Mouse (Mus musculus): Measurements from ENCODE around the gene Tgm2. TPM values are rescaled to one million over a fixed set of nuclear protein-coding genes. Genes with fewer than 3 reads are reported as not detected.

Gene Tgm2
- polyA plus RNA-seq (2014; fragmentation: Nextera tagmentation; extraction: Ambion mirVana): 140 and 160 TPM in 2 replicates

DNA sequence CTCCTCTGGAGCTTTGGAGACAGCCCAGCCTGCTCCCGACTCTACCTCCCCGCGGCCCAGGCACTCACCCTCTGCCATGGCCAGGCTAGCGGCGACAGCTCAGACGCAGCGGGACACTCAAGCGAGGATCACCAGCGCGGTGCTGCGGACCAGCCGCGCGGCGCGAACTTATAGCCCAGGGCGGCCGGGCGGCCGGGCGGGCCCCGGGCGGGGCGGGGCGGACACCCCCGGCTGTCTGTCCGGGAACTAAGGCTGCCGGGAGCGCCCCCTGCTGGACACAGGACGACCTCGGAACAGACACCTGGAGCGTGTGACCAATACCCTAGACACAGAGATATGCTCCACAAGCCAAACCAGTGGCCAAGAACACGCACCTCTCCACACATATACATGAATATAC, at the start of gene Tgm2:
Gene Tgm2, minus strand, starts transcription at position 214 of the 400 bp plus-strand sequence.
- Histone ChIP-seq H3K4me2 (ENCODE audit: low read length) (peak within 1 kb of the TSS; percentile 85), H3K27ac (replicated peaks in 1 of 2; ENCODE audit: control insufficient read depth in 1 of 2, insufficient read depth in 1 of 2, low read depth in 2 of 2, low read length in 2 of 2) (peak within 1 kb of the TSS; percentile 72 to 99), H3K9ac (ENCODE audit: low read length) (peak within 1 kb of the TSS; percentile 95), H3K9me3 (ENCODE audit: control insufficient read depth, low read length) (peaks cover 6% of the 10 kb centered on the region; the same call in 1 of the 2 replicates), H3K36me3 (ENCODE audit: control insufficient read depth, insufficient read depth, low read length) (peaks cover 16% of the 10 kb centered on the region), H3K4me3 (ENCODE audit: control insufficient read depth in 1 of 2, insufficient read depth in 1 of 2, low read depth in 1 of 2, low read length in 2 of 2) (peak within 1 kb of the TSS; percentile 71 to 74), H3K27me3 (ENCODE audit: control insufficient read depth, insufficient read depth, low read length) (no peaks in the 10 kb centered on the region), H3K4me1 (ENCODE audit: control insufficient read depth in 2 of 2, insufficient read depth in 2 of 2, low read length in 2 of 2) (peaks cover 27 to 43% of the 10 kb centered on the region in 2 experiments)
- ATAC-seq (ENCODE audit: insufficient number of reproducible peaks, insufficient read depth, low FRiP score, low read depth): peak; percentile 62
- under 1% methylated on average over 31 of the region's 33 CpGs for WGBS

- H3K27me3 ChIP-seq (ENCODE audit: control insufficient read depth, insufficient read depth, low read length): no peaks in the 10 kb centered on the region
- 32% methylated on average over 10 of the region's 10 CpGs for WGBS
- no peaks in the 10 kb centered on the region for H3K36me3 ChIP-seq (ENCODE audit: control insufficient read depth, insufficient read depth, low read length)
- no peak for ATAC-seq (ENCODE audit: insufficient number of reproducible peaks, insufficient read depth, low FRiP score, low read depth)
- no peak overlapping the region for H3K9ac ChIP-seq (ENCODE audit: low read length)
- H3K9me3 ChIP-seq (ENCODE audit: control insufficient read depth, low read length): no peaks in the 10 kb centered on the region
- no peak overlapping the region for H3K4me3 ChIP-seq (ENCODE audit: control insufficient read depth in 1 of 2, insufficient read depth in 1 of 2, low read depth in 1 of 2, low read length in 2 of 2)
- H3K4me2 ChIP-seq (ENCODE audit: low read length): no peak overlapping the region
- no peak overlapping the region for H3K27ac ChIP-seq (replicated peaks in 1 of 2; ENCODE audit: control insufficient read depth in 1 of 2, insufficient read depth in 1 of 2, low read depth in 2 of 2, low read length in 2 of 2)
- peaks cover 2 to 7% of the 10 kb centered on the region in 2 experiments; a peak in 2 of 4 replicates for H3K4me1 ChIP-seq (ENCODE audit: control insufficient read depth in 2 of 2, insufficient read depth in 2 of 2, low read length in 2 of 2)
Measured at GRCm38 (mm10) chr2:158194945-158195640, 48.9 kb upstream of the Tgm2 start.

GRCm38 (mm10) chr2:158193611-158194336, 47.5 kb upstream of the Tgm2 start:
- Histone ChIP-seq H3K27ac (replicated peaks in 1 of 2; ENCODE audit: control insufficient read depth in 1 of 2, insufficient read depth in 1 of 2, low read depth in 2 of 2, low read length in 2 of 2) (no peak overlapping the region), H3K4me3 (ENCODE audit: control insufficient read depth in 1 of 2, insufficient read depth in 1 of 2, low read depth in 1 of 2, low read length in 2 of 2) (no peak overlapping the region), H3K36me3 (ENCODE audit: control insufficient read depth, insufficient read depth, low read length) (no peaks in the 10 kb centered on the region), H3K9ac (ENCODE audit: low read length) (no peak overlapping the region), H3K4me1 (ENCODE audit: control insufficient read depth in 2 of 2, insufficient read depth in 2 of 2, low read length in 2 of 2) (peaks cover 2 to 7% of the 10 kb centered on the region in 2 experiments; a peak in 2 of 4 replicates), H3K4me2 (ENCODE audit: low read length) (no peak overlapping the region), H3K27me3 (ENCODE audit: control insufficient read depth, insufficient read depth, low read length) (no peaks in the 10 kb centered on the region), H3K9me3 (ENCODE audit: control insufficient read depth, low read length) (no peaks in the 10 kb centered on the region)
- no peak for ATAC-seq (ENCODE audit: insufficient number of reproducible peaks, insufficient read depth, low FRiP score, low read depth)
- WGBS: 56% methylated on average over 10 of the region's 10 CpGs

- Histone ChIP-seq H3K4me2 (ENCODE audit: low read length) (no peak overlapping the region), H3K4me3 (ENCODE audit: control insufficient read depth in 1 of 2, insufficient read depth in 1 of 2, low read depth in 1 of 2, low read length in 2 of 2) (no peak overlapping the region), H3K27ac (replicated peaks in 1 of 2; ENCODE audit: control insufficient read depth in 1 of 2, insufficient read depth in 1 of 2, low read depth in 2 of 2, low read length in 2 of 2) (no peak overlapping the region), H3K9ac (ENCODE audit: low read length) (no peak overlapping the region), H3K36me3 (ENCODE audit: control insufficient read depth, insufficient read depth, low read length) (no peaks in the 10 kb centered on the region), H3K4me1 (ENCODE audit: control insufficient read depth in 2 of 2, insufficient read depth in 2 of 2, low read length in 2 of 2) (peaks cover 2 to 7% of the 10 kb centered on the region in 2 experiments; a peak in 2 of 4 replicates), H3K9me3 (ENCODE audit: control insufficient read depth, low read length) (no peaks in the 10 kb centered on the region), H3K27me3 (ENCODE audit: control insufficient read depth, insufficient read depth, low read length) (no peaks in the 10 kb centered on the region)
- 40% methylated on average over 7 of the region's 7 CpGs for WGBS
- peak; percentile 36; the same call in 1 of the 2 replicates for ATAC-seq (ENCODE audit: insufficient number of reproducible peaks, insufficient read depth, low FRiP score, low read depth)
Measured at GRCm38 (mm10) chr2:158191098-158191497, 44.9 kb upstream of the Tgm2 start.

DNA sequence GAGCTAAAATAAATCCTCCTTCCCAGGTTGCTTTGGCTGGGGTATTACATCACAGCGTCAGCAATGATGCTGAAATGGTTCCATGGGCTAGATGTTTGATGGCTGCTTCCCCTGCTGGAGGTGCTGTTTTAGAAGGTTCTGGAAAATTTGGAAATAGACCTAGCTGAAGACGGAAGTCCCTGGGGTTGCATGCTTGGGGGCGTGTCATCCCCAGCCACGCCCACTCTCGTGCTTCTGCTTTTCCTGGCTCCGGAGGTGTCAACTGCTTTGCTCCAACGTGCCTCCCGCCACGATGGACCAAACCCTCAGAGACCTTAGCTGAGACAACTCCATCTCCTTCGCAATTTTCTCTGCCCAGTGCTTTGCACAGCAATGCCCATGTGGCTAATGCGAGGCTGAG, 43.2 kb upstream of the Tgm2 start:
- H3K4me3 ChIP-seq (ENCODE audit: control insufficient read depth in 1 of 2, insufficient read depth in 1 of 2, low read depth in 1 of 2, low read length in 2 of 2): no peak overlapping the region
- no peaks in the 10 kb centered on the region for H3K27me3 ChIP-seq (ENCODE audit: control insufficient read depth, insufficient read depth, low read length)
- H3K4me2 ChIP-seq (ENCODE audit: low read length): no peak overlapping the region
- H3K4me1 ChIP-seq (ENCODE audit: control insufficient read depth in 2 of 2, insufficient read depth in 2 of 2, low read length in 2 of 2): peaks cover 2 to 7% of the 10 kb centered on the region in 2 experiments; a peak in 2 of 4 replicates
- H3K36me3 ChIP-seq (ENCODE audit: control insufficient read depth, insufficient read depth, low read length): no peaks in the 10 kb centered on the region
- WGBS: 73% methylated on average over 11 of the region's 11 CpGs
- no peak overlapping the region for H3K27ac ChIP-seq (replicated peaks in 1 of 2; ENCODE audit: control insufficient read depth in 1 of 2, insufficient read depth in 1 of 2, low read depth in 2 of 2, low read length in 2 of 2)
- ATAC-seq (ENCODE audit: insufficient number of reproducible peaks, insufficient read depth, low FRiP score, low read depth): no peak
- no peaks in the 10 kb centered on the region for H3K9me3 ChIP-seq (ENCODE audit: control insufficient read depth, low read length)
- no peak overlapping the region for H3K9ac ChIP-seq (ENCODE audit: low read length)

DNA sequence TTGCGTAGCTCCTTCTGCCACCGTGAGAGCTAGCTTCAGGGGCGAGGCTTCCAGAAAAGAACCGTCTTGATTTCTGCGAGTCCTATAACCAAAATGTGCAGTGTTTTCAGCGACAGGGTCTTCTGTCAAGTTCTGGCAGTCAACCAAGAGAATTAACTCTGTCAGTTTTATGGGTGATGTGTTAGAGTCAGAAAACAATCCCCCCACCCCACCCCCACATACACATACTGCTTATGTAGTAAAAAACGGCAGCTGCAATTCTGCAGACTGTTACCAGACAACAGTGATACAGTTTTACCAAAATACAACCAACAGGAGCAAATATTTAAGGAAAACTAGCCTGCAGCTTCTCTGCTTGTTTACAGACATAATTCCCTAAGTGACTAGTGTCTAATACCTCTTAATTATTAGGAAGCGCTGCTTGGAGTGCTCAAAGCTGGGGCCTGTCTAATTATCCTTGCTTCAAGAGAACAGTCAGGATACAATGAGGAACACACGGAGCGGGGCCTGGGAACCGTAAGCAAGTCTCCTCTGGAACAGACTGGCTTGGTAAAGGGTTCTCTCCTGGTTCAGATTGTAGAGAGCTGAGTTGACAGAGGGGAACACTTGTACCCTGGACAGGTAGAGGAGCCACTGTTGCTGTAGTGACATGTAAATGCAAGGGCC, 40.1 kb upstream of the Tgm2 start:
- Histone ChIP-seq H3K27me3 (ENCODE audit: control insufficient read depth, insufficient read depth, low read length) (no peaks in the 10 kb centered on the region), H3K4me3 (ENCODE audit: control insufficient read depth in 1 of 2, insufficient read depth in 1 of 2, low read depth in 1 of 2, low read length in 2 of 2) (no peak overlapping the region), H3K4me1 (ENCODE audit: control insufficient read depth in 2 of 2, insufficient read depth in 2 of 2, low read length in 2 of 2) (peaks cover 2 to 6% of the 10 kb centered on the region in 2 experiments; a peak in 2 of 4 replicates), H3K27ac (replicated peaks in 1 of 2; ENCODE audit: control insufficient read depth in 1 of 2, insufficient read depth in 1 of 2, low read depth in 2 of 2, low read length in 2 of 2) (no peak overlapping the region), H3K36me3 (ENCODE audit: control insufficient read depth, insufficient read depth, low read length) (no peaks in the 10 kb centered on the region), H3K9me3 (ENCODE audit: control insufficient read depth, low read length) (no peaks in the 10 kb centered on the region), H3K9ac (ENCODE audit: low read length) (no peak overlapping the region), H3K4me2 (ENCODE audit: low read length) (no peak overlapping the region)
- WGBS: 77% methylated on average over 11 of the region's 11 CpGs
- ATAC-seq (ENCODE audit: insufficient number of reproducible peaks, insufficient read depth, low FRiP score, low read depth): no peak

- Histone ChIP-seq H3K9me3 (ENCODE audit: control insufficient read depth, low read length) (no peaks in the 10 kb centered on the region), H3K9ac (ENCODE audit: low read length) (no peak overlapping the region), H3K4me3 (ENCODE audit: control insufficient read depth in 1 of 2, insufficient read depth in 1 of 2, low read depth in 1 of 2, low read length in 2 of 2) (no peak overlapping the region), H3K4me1 (ENCODE audit: control insufficient read depth in 2 of 2, insufficient read depth in 2 of 2, low read length in 2 of 2) (peaks cover 10 to 13% of the 10 kb centered on the region in 2 experiments), H3K27ac (replicated peaks in 1 of 2; ENCODE audit: control insufficient read depth in 1 of 2, insufficient read depth in 1 of 2, low read depth in 2 of 2, low read length in 2 of 2) (no peak overlapping the region), H3K4me2 (ENCODE audit: low read length) (no peak overlapping the region), H3K27me3 (ENCODE audit: control insufficient read depth, insufficient read depth, low read length) (no peaks in the 10 kb centered on the region), H3K36me3 (ENCODE audit: control insufficient read depth, insufficient read depth, low read length) (no peaks in the 10 kb centered on the region)
- no peak for ATAC-seq (ENCODE audit: insufficient number of reproducible peaks, insufficient read depth, low FRiP score, low read depth)
- 84% methylated on average over 8 of the region's 8 CpGs for WGBS
Measured at GRCm38 (mm10) chr2:158183266-158183665, 37.0 kb upstream of the Tgm2 start.

Measured in heart, embryonic 14.5 days (tissue).